Mouse (Mus musculus) right cerebral cortex, adult 18-20 months (tissue): ENCODE results near the gene Azin2.
A peak's percentile ranks its signal among the peaks of the same experiment; 100 is the strongest.

Source experiments
- DNase-seq: peaks from one replicate; pipeline ENCODE4 v3.0.0; 2022; ENCODE audit warnings: mixed read lengths

Gene Azin2

GRCm38 (mm10) chr4:128962029-128962925 lies at the start of gene Azin2:
TSS of gene Azin2 (minus strand) at chr4:128962442.
- peak; percentile 91 for DNase-seq

- no peak for DNase-seq
Measured at GRCm38 (mm10) chr4:129011604-129012121, 49.4 kb upstream of the Azin2 start.

GRCm38 (mm10) chr4:129009521-129009920 lies 47.3 kb upstream of the Azin2 start:
- DNase-seq: no peak

- no peak for DNase-seq
Measured at GRCm38 (mm10) chr4:129008672-129009071, 46.4 kb upstream of the Azin2 start.

- no peak for DNase-seq
Measured at GRCm38 (mm10) chr4:129008006-129008519, 45.8 kb upstream of the Azin2 start.

GRCm38 (mm10) chr4:129003720-129004119 lies 41.5 kb upstream of the Azin2 start:
- DNase-seq: no peak

- DNase-seq: no peak
Measured at GRCm38 (mm10) chr4:129000786-129001185, 38.5 kb upstream of the Azin2 start.

- no peak for DNase-seq
Measured at GRCm38 (mm10) chr4:128998401-128998800, 36.2 kb upstream of the Azin2 start.

- no peak for DNase-seq
Measured at GRCm38 (mm10) chr4:128997258-128997657, 35.0 kb upstream of the Azin2 start.

- DNase-seq: no peak
Measured at GRCm38 (mm10) chr4:128995238-128995637, 33.0 kb upstream of the Azin2 start.

GRCm38 (mm10) chr4:128993675-128994074 lies 31.4 kb upstream of the Azin2 start:
- no peak for DNase-seq

GRCm38 (mm10) chr4:128993025-128993662 lies 30.9 kb upstream of the Azin2 start:
- DNase-seq: peak; percentile 95

GRCm38 (mm10) chr4:128992176-128992575 lies 29.9 kb upstream of the Azin2 start:
- DNase-seq: no peak

GRCm38 (mm10) chr4:128991500-128992008 lies 29.3 kb upstream of the Azin2 start, which contains the start of gene Ak2:
TSS of gene Ak2 (plus strand) at chr4:128991958.
- DNase-seq: no peak

GRCm38 (mm10) chr4:128989678-128990077 lies 27.4 kb upstream of the Azin2 start:
- no peak for DNase-seq

- no peak for DNase-seq
Measured at GRCm38 (mm10) chr4:128988911-128989310, 26.7 kb upstream of the Azin2 start.

GRCm38 (mm10) chr4:128984600-128984999 lies 22.4 kb upstream of the Azin2 start:
- DNase-seq: no peak

- DNase-seq: no peak
Measured at GRCm38 (mm10) chr4:128983656-128984055, 21.4 kb upstream of the Azin2 start.

- no peak for DNase-seq
Measured at GRCm38 (mm10) chr4:128983151-128983550, 20.9 kb upstream of the Azin2 start.

- DNase-seq: no peak
Measured at GRCm38 (mm10) chr4:128981833-128982180, 19.6 kb upstream of the Azin2 start.

GRCm38 (mm10) chr4:128980890-128981832 lies 18.9 kb upstream of the Azin2 start:
- DNase-seq: no peak

GRCm38 (mm10) chr4:128978634-128979033 lies 16.4 kb upstream of the Azin2 start:
- no peak for DNase-seq
